Mouse (Mus musculus) neural tube, embryonic 10.5 days (tissue): ENCODE results near the gene Ess2.
A peak's percentile ranks its signal among the peaks of the same experiment; 100 is the strongest.
"Not testable (repeated sequence)": the region's sequence is repeated elsewhere in the genome, so short reads cannot be mapped to it uniquely, and the experiment has no call there.

Experiments used
- DNase-seq: peaks from one replicate; pipeline ENCODE4 v3.0.0-alpha.2; 2017; ENCODE audit warnings: low spot score; ENCODE audit errors: extremely low spot score

Ess2 gene

DNA sequence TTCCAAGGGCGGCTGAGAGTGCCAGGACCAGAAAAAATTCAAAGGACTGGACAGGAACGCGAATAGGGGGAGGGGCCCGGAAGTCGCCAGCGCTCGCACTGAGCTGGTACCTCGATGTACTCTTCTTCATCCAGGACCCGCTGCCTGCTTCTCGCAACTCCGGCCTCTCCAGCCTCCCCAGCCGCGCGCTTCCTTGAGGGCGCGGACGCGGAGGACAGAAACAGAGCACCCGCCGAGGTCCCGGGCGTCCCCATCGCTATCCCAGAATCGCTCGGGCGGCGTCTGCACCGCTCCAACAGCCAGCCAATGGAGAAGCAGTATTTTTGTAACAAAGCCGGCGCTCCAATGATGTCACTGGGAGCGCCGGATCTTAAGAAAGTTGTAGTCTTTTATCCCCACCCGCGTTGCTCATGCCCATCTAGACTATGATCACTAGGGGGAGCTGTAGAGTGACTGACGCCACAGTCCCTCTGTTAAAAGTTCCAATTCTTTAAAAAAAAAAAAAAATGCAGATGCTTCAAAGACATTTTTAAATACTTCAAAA is at the start of gene Ess2:
Ess2 (minus strand) TSS at position 297 of the 544 bp plus-strand sequence.
- peak; percentile 85 for DNase-seq

DNA sequence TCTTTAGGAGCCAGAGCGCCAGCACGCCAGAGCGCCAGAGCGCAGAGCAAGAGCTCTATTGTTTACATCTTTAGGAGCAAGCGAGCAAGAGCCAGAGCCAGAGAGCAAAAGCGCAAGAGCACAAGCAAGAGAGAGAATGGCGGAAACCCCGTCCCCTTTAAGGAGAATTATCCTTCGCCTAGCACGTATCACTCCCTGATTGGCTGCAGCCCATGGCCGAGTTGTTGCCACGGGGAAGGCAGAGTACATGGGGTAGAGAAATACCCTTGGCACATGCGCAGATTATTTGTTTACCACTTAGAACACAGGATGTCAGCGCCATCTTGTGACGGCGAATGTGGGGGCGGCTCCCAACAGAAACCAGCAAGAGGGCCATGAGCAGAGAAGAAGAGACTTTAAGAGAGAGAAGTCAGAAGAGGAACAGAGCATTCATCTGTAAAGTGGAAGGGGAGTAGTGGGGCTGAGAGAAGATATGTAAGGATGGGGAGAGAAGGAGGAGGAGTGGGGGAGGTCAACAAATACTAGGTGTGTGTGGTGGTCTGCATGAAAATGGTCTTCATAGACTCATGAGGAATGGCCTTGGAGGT is 45.0 kb upstream of the Ess2 start:
- not testable (repeated sequence) for DNase-seq

DNA sequence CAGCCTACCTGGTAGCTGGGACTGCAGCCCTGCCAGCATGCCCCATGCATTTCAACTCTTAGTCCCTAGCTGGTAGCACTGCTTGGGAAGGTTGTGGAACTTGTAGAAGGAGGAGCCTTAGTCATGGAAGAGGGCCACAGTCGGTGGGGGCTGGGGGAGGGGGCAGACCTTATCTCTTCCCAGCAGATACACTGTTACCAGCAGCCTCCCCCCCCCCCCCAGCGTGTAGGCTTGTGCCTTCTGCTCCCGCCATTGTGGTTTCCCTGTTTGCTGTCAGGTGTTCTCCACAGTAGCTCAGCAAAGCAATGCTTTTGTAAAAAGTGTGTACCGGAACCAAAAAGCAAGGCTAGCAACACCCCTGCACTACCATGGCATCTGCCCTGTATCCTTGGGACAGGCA is 40.5 kb upstream of the Ess2 start:
- DNase-seq, result no peak

DNA sequence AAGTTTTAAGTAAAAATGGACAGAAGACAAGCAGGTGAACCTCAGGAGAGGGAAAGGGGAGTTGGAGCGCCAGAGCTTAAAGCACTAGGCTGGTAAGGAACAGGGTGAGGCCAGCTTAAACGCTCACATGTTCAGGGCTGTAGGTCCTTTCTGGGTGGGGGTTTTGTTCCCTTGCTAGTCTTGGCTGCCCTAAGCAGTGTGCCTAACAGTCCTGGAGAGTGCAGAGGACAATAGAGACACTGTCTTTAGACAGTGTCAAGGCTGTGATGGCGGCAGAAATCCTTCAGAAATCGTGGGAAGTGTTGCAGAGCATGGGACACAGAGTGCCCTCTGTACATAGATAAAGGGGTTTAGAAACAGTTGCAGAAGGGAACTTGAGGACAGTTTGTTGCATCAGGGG is 38.9 kb upstream of the Ess2 start:
- DNase-seq, result no peak

DNA sequence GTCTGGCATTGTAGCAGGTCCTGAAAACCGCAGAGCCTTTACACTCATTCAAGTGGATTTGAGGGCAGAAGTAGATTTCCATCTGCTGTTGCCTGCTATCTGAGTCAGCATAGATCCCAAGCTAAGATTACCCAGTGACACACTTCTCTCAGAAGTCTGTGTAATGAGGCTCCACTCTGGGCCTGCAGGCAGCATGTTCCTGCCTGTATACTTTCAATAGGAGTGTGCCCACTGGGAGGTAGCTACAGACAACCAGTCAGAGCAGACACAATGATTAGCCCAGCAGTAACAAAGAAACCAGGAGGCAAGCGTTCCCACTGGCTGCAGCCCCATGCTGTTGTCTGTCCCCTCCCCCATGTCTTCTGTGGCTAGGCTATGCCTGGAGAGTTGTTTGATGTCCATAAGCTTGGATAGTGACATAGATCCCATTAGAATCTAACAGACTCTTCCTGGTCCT is 38.3 kb upstream of the Ess2 start:
- DNase-seq, result no peak

DNA sequence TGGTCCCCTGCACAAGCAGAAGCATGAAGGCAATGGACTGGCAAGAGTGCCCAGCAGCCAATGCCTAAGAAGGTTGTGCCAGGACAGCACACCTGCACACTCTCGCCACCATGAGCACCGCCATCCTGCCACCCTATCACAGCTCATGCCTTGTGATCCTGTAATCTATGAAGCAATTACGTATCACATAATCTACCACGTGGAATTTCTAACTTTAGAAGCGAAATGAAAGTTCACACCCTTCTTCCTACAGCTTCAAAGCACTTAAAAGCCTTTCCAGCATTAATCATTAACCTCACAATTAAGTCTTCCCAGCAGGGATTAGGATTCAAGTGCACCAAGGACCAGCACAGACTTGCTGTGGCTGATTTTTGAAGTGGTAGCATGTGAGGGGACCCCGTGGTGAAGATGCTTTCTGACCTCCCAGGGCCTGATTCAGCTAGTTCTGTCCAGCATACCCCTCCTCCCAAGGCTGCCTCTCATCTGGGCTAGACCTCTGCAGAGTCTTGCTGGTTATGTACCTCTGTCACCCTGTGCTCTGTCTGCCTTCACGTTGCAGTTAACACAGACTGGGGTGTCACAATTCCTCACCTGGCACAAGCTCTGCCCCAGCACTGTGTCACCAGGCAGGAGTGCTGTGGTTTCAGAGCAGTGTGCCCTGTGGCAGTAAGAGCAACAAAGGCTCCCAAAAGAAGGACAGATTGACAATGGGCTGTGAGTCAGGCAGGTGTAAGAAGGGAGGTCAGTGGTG is 34.1 kb upstream of the Ess2 start:
- DNase-seq, result no peak

DNA sequence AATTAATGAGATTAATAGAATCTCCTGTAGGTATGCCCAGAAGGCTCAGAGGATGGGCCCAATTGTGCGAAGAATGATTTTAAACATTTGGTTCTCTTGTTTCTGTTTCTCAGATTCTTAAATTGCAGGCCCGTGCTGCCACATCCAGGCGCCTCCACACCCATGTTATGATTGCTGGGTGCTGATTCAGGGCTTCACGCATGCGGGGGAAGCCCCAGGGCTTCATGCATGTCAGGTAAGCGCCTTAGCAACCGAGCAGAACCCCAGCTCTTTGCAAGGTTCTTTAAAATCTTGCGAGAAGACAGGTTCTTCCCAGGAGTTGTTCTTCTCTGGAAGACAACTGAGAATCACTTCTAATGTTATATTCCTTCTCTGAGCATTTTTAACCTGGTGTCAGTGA is 32.3 kb upstream of the Ess2 start:
- DNase-seq, result no peak

DNA sequence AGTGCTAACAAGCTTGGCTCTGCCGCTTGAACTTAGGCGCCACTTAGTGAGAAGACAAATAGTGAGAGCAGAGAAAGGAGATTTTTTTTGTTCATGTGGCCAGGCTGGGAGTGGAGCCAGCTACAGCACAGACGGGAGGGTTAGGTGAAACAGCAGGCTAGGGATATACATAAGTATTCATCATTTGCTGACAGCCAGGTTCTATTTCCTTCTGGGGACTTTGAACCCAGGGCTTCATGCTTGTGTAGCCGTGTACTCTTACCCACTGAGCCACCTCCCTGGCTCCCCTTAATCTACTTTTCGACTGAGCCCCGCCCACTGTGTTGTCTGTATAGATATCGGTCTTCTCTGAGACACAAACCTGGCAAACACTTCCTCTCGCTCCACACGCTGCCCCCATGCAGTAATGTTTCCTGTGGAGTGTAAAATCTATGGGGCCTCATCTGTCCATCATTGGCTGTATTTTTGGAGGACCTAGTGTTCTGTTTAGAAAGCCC is 28.2 kb upstream of the Ess2 start:
- no peak for DNase-seq

DNA sequence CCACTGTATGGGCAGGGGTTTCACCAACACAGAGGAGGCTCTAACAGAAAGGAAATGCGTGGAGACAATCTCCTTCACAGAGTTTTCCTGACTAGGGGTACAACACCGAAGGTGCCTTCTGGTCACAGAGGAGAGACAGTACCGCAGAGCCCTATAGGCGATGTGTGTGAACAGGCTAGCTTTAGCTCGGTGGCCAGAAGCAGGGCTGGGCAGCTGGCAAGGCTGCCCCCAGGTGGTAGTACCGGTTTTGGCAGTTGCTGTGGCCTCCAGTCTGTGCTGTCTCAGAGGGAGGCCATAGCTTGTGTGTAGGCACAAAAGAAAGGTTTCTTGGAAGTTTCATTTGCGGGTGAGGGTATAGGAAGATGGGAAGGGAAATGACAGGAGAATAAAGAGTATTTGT is 27.7 kb upstream of the Ess2 start:
- peak; percentile 51 for DNase-seq

DNA sequence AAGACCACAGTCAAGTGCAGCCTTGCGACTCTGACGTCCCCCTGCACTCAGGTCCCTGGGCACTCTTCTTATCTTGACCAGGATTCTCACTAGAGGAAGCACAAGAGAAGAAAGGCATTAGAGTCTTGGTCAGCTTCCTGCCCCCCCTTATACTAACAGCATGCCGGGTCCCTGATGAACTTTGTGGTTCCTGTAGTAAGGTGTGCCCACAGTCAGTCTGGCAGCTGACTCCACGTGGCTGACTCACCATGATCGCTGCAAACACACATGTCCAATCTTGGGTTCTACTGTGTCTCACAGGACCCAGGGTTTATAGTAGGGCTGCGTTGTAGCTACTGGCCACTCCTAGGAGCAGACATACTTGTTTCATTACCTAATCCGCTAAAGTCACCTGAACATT is 27.0 kb upstream of the Ess2 start:
- no peak for DNase-seq

DNA sequence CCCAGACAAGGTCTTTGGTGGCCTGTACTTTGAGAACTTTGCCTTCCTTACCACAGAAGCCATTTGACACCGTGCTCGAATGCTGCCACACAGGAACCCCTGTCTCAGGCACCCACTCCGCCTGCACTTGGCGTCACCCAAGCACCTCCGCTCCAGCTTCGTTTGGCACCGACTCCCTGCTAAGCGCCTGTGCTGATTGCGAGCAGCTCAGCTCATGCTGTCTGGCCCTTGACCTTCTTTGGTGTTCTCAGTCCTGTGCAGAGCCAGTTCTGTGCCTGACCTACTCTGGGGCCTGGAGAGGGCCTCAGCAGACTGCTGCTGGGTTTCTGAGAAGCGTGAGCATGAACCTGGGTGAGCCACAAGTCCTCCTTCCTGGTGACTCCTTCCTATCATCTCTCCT is 25.6 kb upstream of the Ess2 start:
- DNase-seq, result no peak

DNA sequence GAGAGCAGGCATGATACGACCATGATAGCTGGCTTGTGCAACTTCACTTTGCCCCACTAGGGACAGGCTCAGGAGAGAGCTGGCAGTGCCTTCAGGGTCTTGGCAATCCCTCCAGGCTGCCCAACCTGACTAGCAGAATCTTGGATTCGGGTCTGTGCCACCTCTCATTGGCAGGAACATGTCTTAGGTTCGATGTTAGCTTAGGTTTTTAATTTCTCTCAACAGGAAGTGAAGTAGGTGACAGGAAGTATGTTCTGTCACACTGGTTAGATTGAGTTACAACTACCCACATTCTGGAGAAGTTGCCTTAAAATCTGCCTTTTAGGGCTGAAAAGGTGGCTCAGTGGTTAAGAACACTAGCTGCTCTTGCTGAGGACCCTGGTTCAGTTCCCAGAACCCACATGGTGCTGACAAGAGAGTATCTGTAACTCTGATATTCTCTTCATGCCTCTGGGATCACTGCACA is 23.3 kb upstream of the Ess2 start:
- no peak for DNase-seq

DNA sequence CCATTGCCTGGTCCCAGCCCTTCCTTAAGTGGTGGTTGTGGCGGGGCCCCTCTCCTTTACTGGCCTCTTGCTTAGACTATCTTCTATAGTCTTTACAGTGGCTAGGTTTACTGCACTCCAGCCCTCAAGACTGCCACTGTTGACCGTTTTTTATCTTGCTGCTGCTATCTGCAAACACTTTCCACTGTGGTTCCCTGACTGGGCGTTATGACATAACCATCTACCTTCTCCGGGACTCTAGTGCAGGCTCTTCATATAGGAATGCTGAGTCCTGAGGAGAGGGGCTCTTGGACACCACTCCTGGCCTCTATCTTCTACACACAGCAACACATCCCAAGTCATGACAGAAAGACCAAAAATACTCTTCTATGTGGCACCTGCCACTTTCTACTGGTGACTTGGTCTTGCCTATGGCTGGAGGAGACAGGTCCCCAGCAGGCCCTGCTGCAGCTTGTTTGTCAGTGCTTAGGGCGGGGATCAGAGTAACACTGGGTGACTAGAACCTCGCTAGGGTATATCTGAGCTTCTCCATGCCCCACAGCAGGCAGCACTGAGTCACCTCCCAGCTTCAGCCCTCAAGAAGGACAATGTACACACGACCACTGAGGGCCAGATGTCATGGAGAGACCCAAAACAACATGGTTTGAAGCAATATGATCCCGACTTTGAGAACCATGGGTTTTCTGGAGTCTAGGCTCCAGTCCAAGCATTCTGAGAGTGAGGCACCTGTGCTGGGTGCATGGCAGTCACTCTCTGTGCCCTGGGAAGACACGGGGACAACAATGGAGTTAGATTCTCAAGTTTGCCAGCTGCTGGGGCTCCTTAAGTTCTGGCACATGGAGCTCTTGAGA is 22.7 kb upstream of the Ess2 start:
- no peak for DNase-seq

DNA sequence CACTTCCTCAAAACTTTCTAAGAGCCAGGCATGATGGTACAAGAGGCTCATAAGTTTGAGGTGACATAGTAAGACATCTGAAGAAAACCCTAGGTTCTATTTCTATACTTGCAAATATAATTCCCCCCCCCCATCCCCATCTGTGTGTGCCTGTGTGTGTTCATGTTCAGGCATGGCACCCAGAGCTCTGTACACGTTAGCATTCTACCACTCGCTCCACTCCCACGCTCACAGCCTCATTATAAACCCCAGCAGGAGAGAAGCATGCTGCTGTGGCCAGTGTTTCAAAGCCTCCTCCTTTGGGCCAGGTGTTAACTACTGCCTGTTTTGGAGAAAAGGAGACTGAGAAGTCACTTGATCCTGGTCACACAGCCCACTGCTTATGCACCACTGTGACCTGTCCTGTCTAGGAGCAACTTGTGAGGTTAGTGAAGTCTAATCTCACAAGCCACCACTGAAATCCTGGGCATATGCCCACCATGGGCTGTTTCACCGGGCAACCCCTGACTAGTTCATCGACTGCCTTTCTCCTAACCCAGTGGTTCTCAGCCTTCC is 20.8 kb upstream of the Ess2 start:
- DNase-seq, result no peak

DNA sequence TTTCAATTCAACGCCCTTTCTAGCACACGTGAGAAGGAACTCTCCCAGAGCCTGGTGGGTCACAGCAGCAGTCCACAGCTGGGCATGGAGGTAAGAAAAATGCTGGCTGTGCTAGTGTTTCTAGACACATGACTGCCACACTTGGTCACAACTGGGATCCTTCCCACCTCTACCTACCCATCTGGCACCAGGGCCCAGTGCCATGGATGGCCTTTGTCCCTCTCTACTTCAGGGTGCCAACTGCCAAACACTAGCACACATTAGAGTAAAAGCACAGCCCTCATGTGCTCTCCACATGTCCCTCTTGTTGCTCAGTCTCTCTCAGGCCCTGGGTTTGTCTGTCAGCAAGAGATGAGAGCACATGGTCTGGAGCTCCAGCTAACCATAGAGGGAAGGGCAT is 18.5 kb upstream of the Ess2 start:
- no peak for DNase-seq

DNA sequence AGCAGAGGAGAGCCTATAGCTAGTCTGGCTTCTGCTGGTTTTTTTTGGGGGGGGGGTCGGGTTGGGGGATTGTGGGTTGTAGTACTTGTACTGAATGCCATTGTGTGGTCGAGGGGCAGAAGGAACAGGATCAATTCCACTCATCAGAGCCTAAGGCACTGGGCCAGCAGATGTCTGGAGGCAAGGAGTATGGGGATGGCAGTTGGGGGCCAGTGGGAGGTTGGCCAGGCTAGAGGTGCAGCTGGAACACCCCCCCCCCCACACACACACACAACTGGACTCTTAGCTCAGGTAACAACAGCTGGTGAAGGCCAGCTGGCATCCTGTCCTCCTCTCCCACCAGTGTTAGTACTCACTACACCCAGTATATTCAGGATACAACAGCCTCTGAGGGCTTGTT is 18.1 kb upstream of the Ess2 start:
- DNase-seq, result no peak

DNA sequence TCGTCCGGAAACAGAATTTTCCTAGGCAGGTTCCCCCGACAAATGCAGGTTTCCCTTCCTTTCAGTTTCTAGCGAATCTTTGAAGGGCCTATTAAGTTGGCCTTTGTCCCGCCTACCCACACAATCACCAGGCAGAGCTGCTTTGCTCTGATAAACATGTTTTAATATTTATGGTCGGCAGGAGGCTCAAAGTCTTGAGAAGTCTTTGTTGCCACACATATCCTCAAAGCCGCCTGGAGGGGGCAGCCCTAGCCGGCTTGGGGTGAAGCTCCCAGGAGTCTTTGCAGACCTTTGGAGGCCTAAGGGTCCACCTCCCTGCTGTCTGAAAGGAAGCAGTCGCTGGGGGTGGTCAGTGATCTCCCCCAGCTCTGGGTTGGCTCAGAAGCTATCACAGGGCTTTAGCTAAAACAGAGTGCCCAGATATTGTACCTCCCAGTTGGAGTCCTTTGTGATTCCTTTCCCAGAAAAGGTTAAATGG is 17.5 kb upstream of the Ess2 start:
- DNase-seq, result peak; percentile 76

DNA sequence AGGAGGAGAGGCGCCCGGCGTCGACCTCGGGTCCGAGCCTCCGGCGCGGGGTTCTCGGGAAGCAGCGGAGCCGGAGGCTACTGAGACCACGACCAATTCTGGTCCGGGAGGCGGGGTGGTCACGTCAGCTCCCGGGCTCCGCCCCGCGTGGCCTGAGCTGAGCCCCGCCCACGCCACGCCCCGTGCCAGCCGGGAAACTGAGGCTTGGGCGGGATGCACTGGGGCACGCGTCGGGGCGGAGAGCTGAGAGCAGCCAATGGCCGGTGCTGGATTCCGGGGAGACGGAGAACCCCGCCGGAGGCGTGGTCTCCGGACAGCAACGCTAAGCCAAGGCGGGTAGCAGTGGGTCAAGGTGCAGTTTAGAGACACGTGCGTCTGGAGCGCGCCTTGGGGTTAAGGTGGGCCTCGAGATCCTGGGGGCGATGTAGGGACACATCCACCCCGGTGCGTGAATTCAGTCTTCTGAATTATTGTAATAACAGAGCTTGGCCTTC is 17.0 kb upstream of the Ess2 start, which contains the start of gene Slc25a1:
Slc25a1 (minus strand) TSS at position 133 of the 494 bp plus-strand sequence.
- DNase-seq, result peak; percentile 89

DNA sequence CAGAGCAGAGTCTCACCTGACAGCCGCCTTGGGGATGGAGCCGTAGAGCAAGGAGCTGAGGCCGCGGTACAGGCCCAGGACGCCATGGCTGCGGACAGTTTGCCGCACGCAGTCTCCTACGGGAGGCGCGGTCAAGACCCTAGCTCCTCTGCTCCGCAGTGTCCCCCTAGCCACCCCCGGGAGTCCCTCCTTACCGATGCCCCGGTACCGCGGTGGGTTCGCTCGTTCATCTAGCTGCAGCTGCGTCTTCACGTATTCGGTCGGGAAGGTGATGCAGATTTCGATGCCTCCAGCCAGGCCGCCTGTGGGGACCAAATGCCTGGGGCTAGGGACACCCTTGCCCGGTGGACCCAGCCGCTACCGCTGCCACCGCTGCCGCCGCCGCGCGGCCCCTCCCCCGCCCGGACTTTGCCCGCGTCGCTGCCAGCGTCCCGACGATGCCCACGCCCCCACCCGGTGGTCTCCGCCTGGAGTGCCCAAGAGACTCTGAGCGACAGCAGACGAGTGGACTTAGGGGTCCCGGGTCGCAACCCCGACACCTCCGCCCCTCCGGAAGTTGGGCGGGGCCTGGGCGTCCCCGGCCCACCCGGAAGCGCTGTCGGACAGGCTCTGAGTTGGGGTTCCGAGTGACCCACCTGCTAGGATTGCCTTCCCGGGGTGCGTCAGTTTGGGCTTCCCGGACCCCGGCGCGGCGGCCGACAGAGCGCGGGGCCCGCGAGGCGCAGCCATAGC is 16.4 kb upstream of the Ess2 start:
- peak; percentile 81 for DNase-seq

DNA sequence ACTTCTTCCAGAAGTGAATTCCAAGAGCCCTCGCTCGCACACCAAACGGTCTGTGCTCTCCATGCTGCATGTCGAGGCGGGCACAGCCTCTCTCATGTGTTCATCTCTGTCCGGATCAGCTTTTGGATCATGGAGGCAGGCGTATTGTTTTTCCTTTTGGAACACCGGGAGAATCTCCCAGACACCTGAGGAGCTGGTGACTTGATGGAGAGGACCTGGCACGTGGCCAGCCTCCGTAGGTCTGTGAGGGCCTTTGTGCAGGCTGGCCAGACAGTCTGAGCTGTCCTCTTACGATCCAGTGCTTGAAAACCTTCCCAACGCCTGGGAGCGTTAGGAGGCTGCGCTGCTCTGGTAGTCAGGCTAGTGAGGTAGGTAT is 11.0 kb upstream of the Ess2 start:
- no peak for DNase-seq
